Mouse (Mus musculus) heart, adult 2 months (tissue): ENCODE data around the gene Psmb5. TPM values are rescaled to one million over a fixed set of nuclear protein-coding genes. Genes with fewer than 3 reads are reported as not detected.

Source experiments
- DNase-seq, 2 experiments: peaks; one replicate each; pipeline ENCODE4 v3.0.0; 2021
- H3K27ac ChIP-seq: fragments of 200-600 bp; 2 replicates; pipeline ENCODE4 v1.8.1; 2022
- H3K27me3 ChIP-seq: fragments of 200-500 bp; 2 replicates; pipeline ENCODE4 v1.6.1; 2012; ENCODE audit warnings: mild to moderate bottlenecking, low read length, inconsistent platforms, mixed read lengths; ENCODE audit not compliant: control insufficient read depth, insufficient read depth
- H3K36me3 ChIP-seq: fragments of 200-500 bp; 2 replicates; pipeline ENCODE4 v1.6.1; 2012; ENCODE audit warnings: low read length, inconsistent platforms; ENCODE audit not compliant: control insufficient read depth, insufficient read depth
- H3K4me1 ChIP-seq: fragments of 200-500 bp; 2 replicates; pipeline ENCODE4 v1.6.1; 2011; ENCODE audit warnings: low read length; ENCODE audit not compliant: control insufficient read depth, insufficient read depth
- H3K4me3 ChIP-seq: fragments of 200-600 bp; 2 replicates; pipeline ENCODE4 v1.8.1; 2022
- H3K79me2 ChIP-seq: fragments of 200-500 bp; replicated peaks from 2 replicates; pipeline ENCODE4 v1.6.1; 2012; ENCODE audit warnings: mild to moderate bottlenecking, inconsistent platforms, low read length, moderate library complexity, mixed read lengths; ENCODE audit not compliant: control insufficient read depth, insufficient read depth
- H3K9ac ChIP-seq: fragments of 200-500 bp; 2 replicates; pipeline ENCODE4 v1.6.1; 2012; ENCODE audit warnings: low read depth, mild to moderate bottlenecking, control low read depth, inconsistent platforms, low read length, mixed read lengths
- CTCF ChIP-seq: fragments of 200-600 bp; IDR thresholded peaks from 2 replicates; pipeline ENCODE4 v1.8.1; 2022; ENCODE audit warnings: antibody characterized with exemption, mild to moderate bottlenecking, moderate library complexity
- EP300 ChIP-seq: fragments of 200-500 bp; IDR thresholded peaks from 2 replicates; pipeline ENCODE4 v1.6.1; 2011; ENCODE audit warnings: low read depth, low read length, control low read depth; ENCODE audit not compliant: insufficient read depth
- POLR2A ChIP-seq: fragments of 200-500 bp; IDR thresholded peaks from 2 replicates; pipeline ENCODE4 v1.6.1; 2011; ENCODE audit warnings: mild to moderate bottlenecking, low read depth, low read length, control low read depth; ENCODE audit not compliant: insufficient read depth
- WGBS: fragments of 180-500 bp; shearing (Covaris S2); methylation state at CpG from one replicate; pipeline ENCODE4 v1.1.7; 2018; 5-methylcytosine and 5-hydroxymethylcytosine counted together
- intact Hi-C: fragments of 180-260 bp; cut with DNase I; formaldehyde crosslinking; loops from one replicate; pipeline ENCODE4 v1.15.1; 2025
- polyA plus RNA-seq: library from polyadenylated mRNA; depleted of rRNA; stranded (reverse); fragments of >200 nt; gene quantifications from 2 replicates; pipeline ENCODE4 v1.2.3, GENCODE M21; 2012
- total RNA-seq, 2 experiments: library from RNA; stranded (reverse); gene quantifications; 2 replicates each; pipeline ENCODE4 v1.2.3; 2021

The Psmb5 gene
- total and polyA plus RNA-seq, 3 experiments: 164 to 187 (median 180) TPM

- no peaks in the 10 kb centered on the region for H3K79me2 ChIP-seq
- intact Hi-C loops: no loop called here
- no peak for TF ChIP-seq EP300
- peak; percentile 28 for TF ChIP-seq CTCF
- TF ChIP-seq POLR2A: no peak
- no peaks in the 10 kb centered on the region for H3K4me1 ChIP-seq
- no peak for DNase-seq
- no peaks in the 10 kb centered on the region for H3K36me3 ChIP-seq
- H3K9ac ChIP-seq: no peak overlapping the region
- H3K27me3 ChIP-seq: no peaks in the 10 kb centered on the region
- no peak overlapping the region for H3K4me3 ChIP-seq
- no peak overlapping the region for H3K27ac ChIP-seq
- 55% methylated on average over 5 of the region's 5 CpGs for WGBS
Observed at GRCm38 (mm10) chr14:54638210-54638609, 20.4 kb upstream of the Psmb5 start.

- H3K36me3 ChIP-seq: no peaks in the 10 kb centered on the region
- no peaks in the 10 kb centered on the region for H3K79me2 ChIP-seq
- no peak overlapping the region for H3K9ac ChIP-seq
- DNase-seq: peak in 1 of 2 experiments; percentile 59
- H3K27ac ChIP-seq: no peak overlapping the region
- H3K4me1 ChIP-seq: no peaks in the 10 kb centered on the region
- intact Hi-C loops: no loop called here
- TF ChIP-seq CTCF: peak; percentile 88
- TF ChIP-seq EP300: no peak
- H3K4me3 ChIP-seq: no peak overlapping the region
- 55% methylated on average over 8 of the region's 8 CpGs for WGBS
- H3K27me3 ChIP-seq: no peaks in the 10 kb centered on the region
Observed at GRCm38 (mm10) chr14:54636954-54637353, 19.1 kb upstream of the Psmb5 start.

DNA sequence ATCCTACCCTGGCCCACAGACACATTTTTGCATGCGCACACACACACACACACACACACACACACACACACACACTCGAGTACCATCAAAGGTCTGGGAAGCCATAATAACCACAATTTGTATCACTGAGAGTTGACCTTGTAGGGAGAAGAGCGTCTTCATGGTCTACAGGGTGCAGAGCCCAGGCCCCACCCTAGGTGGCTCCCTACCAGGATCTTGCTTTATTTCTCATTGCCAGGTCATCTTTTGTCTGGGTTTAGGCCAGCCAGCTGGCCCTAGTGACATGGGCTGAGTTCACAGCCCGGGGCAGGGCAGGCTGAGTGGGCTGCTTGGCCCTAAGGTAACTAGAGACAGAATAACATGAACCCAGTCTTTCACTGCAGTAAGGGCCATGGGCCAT is 16.4 kb upstream of the Psmb5 start:
- H3K27me3 ChIP-seq: no peaks in the 10 kb centered on the region
- H3K36me3 ChIP-seq: no peaks in the 10 kb centered on the region
- H3K79me2 ChIP-seq: no peaks in the 10 kb centered on the region
- H3K9ac ChIP-seq: no peak overlapping the region
- no peak for TF ChIP-seq EP300
- TF ChIP-seq CTCF: 0 out of 2 replicates have a peak, but pooled peaks have one; percentile 8
- no peak overlapping the region for H3K4me3 ChIP-seq
- H3K4me1 ChIP-seq: no peaks in the 10 kb centered on the region
- DNase-seq: no peak
- no peak overlapping the region for H3K27ac ChIP-seq
- intact Hi-C loops: no loop called here
- 70% methylated on average over 4 of the region's 4 CpGs for whole genome bisulfite sequencing

DNA sequence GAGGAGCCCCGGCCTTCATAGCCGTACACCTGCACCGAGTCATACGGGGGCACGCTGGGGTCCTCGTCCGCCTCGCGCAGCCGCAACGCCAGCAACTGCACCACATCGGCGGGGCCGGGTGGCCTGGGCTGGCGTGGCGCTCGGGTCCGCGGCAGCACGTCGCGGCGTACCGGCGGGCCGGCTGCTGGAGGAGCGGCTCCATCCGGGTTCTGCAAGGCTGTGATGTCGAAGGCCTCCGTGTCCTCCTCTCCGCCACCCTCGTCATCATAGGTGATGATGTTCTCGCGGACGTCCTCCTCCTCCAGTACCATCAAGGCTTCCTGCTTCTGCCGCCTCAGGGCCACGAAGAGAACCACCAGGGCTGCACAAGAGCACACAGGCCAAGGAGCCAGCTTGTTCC is 14.4 kb upstream of the Psmb5 start:
- Histone ChIP-seq H3K79me2 (no peaks in the 10 kb centered on the region), H3K4me1 (no peaks in the 10 kb centered on the region), H3K27me3 (no peaks in the 10 kb centered on the region), H3K36me3 (no peaks in the 10 kb centered on the region), H3K4me3 (no peak overlapping the region), H3K9ac (no peak overlapping the region), H3K27ac (no peak overlapping the region)
- no peak for DNase-seq
- 92% methylated on average over 37 of the region's 37 CpGs for WGBS
- intact Hi-C loops: no loop called here
- TF ChIP-seq POLR2A (no peak), EP300 (no peak), CTCF (no peak)

DNA sequence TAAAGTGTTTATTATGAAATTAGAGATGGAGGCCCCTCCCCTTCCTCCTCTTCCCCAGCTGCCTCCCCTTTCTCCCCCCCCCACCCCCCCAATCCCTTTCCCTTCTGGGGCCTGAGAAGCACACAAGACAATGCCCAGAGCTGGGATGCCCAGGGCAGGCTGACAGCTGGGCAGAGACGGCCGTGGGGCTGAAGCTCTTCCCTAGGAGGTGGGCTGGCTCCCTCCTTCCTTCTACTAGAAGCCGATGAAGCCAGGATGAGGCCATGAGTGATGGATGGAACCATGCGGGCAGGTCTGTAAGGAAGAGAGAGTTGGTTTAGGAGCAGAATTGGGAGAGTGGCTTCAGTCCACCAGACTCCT is 13.4 kb upstream of the Psmb5 start:
- Histone ChIP-seq H3K27me3 (no peaks in the 10 kb centered on the region), H3K36me3 (no peaks in the 10 kb centered on the region), H3K4me3 (no peak overlapping the region), H3K27ac (no peak overlapping the region), H3K4me1 (no peaks in the 10 kb centered on the region), H3K79me2 (no peaks in the 10 kb centered on the region), H3K9ac (no peak overlapping the region)
- DNase-seq: no peak
- intact Hi-C loops: no loop called here
- 82% methylated on average over 4 of the region's 4 CpGs for WGBS
- no peak for TF ChIP-seq POLR2A
- no peak for TF ChIP-seq CTCF
- no peak for TF ChIP-seq EP300

DNA sequence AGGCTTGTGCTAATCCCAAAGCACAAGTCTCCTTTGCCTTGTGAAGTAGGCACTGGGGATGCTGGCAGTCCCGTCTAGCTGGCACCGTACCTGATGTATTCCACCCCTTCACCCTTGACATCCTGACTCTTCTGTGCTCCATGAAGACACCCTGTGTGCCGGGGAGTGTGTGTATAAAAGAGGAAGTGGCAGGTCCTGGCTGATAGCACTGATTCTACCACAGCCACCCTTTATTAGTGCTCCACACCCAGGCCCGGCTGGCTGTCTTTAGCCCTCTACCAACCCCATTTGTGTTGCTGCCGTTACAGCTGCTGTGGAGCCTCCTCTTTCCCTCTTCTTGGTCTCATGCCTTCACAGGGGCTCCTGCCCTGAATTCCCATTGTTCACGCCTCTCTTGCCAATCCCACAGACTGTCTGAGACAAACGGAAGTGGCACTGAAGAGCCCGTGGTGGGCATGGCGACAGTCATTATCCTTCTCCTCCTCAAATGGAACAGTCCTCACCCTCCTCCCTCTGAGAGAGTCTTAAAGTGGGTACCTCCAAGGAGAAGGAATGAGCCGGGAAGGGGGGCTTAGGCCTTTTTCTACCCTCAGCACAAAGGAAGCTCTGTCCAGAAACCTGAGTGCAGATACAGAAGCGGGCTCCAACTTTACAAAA is 12.9 kb upstream of the Psmb5 start:
- TF ChIP-seq CTCF: no peak
- TF ChIP-seq POLR2A: no peak
- TF ChIP-seq EP300: no peak
- no peak for DNase-seq
- WGBS: 77% methylated on average over 11 of the region's 11 CpGs
- H3K79me2 ChIP-seq: no peaks in the 10 kb centered on the region
- no peaks in the 10 kb centered on the region for H3K4me1 ChIP-seq
- intact Hi-C loops: no loop called here
- no peaks in the 10 kb centered on the region for H3K27me3 ChIP-seq
- no peak overlapping the region for H3K27ac ChIP-seq
- H3K4me3 ChIP-seq: no peak overlapping the region
- H3K36me3 ChIP-seq: no peaks in the 10 kb centered on the region
- no peak overlapping the region for H3K9ac ChIP-seq
